Mouse (Mus musculus) hindbrain, embryonic 11.5 days (tissue): ENCODE results near the gene Higd1c. TPM values are rescaled to one million over a fixed set of nuclear protein-coding genes. Genes with fewer than 3 reads are reported as not detected.

Source experiments
- ATAC-seq: fragments of 200-750 bp; cut with Nextera tagmentation; 2 replicates; pipeline ENCODE4 v1.8.0; 2017; ENCODE audit warnings: mild to moderate bottlenecking, moderate TSS enrichment, moderate library complexity; ENCODE audit not compliant: low FRiP score
- DNase-seq: peaks from one replicate; pipeline ENCODE4 v3.0.0-alpha.2; 2015; ENCODE audit warnings: low spot score
- H3K27ac ChIP-seq: fragments of 300-500 bp; sonication (generic); 2 replicates; pipeline ENCODE4 v1.5.1; 2014; ENCODE audit warnings: mild to moderate bottlenecking, low read depth, low read length
- H3K27me3 ChIP-seq: fragments of 300-500 bp; sonication (generic); 2 replicates; pipeline ENCODE4 v1.6.1; 2014; ENCODE audit warnings: mild to moderate bottlenecking, low read length, moderate library complexity, mixed read lengths; ENCODE audit not compliant: control insufficient read depth, insufficient read depth
- H3K36me3 ChIP-seq: fragments of 300-500 bp; sonication (generic); 2 replicates; pipeline ENCODE4 v1.6.1; 2014; ENCODE audit warnings: mild to moderate bottlenecking, low read length, moderate library complexity, mixed read lengths; ENCODE audit not compliant: control insufficient read depth, insufficient read depth
- H3K4me1 ChIP-seq: fragments of 300-500 bp; sonication (generic); replicated peaks from 2 replicates; pipeline ENCODE4 v1.6.1; 2014; ENCODE audit warnings: low read length, mixed read lengths; ENCODE audit not compliant: control insufficient read depth, insufficient read depth
- H3K4me2 ChIP-seq: fragments of 300-500 bp; sonication (generic); replicated peaks from 2 replicates; pipeline ENCODE4 v1.6.1; 2014; ENCODE audit warnings: mild to moderate bottlenecking, low read depth, low read length
- H3K4me3 ChIP-seq: fragments of 300-500 bp; sonication (generic); 2 replicates; pipeline ENCODE4 v1.5.1; 2014; ENCODE audit warnings: low read depth, low read length
- H3K9ac ChIP-seq: fragments of 300-500 bp; sonication (generic); 2 replicates; pipeline ENCODE4 v1.6.1; 2014; ENCODE audit warnings: low read depth, low read length
- H3K9me3 ChIP-seq: fragments of 300-500 bp; sonication (generic); 2 replicates; pipeline ENCODE4 v1.6.1; 2016; ENCODE audit warnings: low read length; ENCODE audit not compliant: control insufficient read depth
- WGBS: fragments of 180-500 bp; shearing (Covaris S2); extraction: QIAGEN DNeasy Blood & Tissue Kit; methylation state at CpG from one replicate; pipeline ENCODE4 v1.1.7; 2014; 5-methylcytosine and 5-hydroxymethylcytosine counted together
- polyA plus RNA-seq: library from polyadenylated mRNA; unstranded; fragments of >200 nt; fragmentation: Nextera tagmentation; extraction: Ambion mirVana; gene quantifications from 2 replicates; pipeline ENCODE4 v1.2.1, GENCODE M21; 2014

Higd1c gene
- polyA plus RNA-seq, 1 experiment from 2014 or later = not detected

DNA sequence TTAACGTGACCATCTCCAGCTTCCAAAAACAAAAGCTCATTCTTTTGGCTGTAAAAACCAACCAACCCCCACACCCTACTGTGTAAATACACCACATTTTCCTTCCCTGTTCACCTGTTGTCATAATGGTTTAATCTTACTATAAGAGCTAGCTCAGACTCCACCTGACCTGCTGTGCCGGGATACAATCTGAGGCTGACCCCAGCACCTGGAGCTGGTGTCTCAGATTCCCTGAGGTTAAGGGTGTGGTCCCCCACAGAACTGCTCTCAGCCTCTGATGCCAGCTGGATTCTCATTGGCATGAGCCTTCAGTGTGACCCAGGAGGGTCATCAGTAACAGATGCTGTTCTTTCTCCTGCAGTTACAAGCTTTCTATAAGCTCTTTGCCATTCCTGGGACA is 15.8 kb downstream of the Higd1c start:
- Histone ChIP-seq H3K4me2 (no peak overlapping the region), H3K4me3 (no peak overlapping the region), H3K27ac (no peak overlapping the region), H3K9me3 (no peaks in the 10 kb centered on the region), H3K9ac (no peak overlapping the region), H3K36me3 (no peaks in the 10 kb centered on the region), H3K27me3 (no peaks in the 10 kb centered on the region), H3K4me1 (no peaks in the 10 kb centered on the region)
- DNase-seq (no peak), ATAC-seq (no peak)
- WGBS = 76% methylated on average over 2 of the region's 2 CpGs

DNA sequence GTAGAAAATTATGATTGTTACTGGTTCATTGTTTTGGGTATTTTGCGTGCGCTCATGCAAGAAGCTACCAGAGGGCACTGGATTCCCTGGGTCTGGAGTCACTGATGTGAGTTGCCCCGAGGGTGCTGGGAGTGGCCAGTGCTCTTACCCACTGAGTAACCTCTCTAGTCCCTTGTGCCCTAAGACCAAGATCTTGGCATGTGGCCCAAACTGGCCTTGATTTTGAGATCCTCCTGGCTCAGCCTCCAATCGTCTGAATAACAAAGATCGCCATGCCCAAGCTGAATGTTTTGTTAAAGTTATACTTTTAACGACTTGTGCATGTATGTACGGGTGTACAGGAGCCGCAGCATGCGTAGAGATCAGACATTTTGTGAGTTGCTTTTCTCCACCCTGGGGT is 21.4 kb downstream of the Higd1c start:
- Histone ChIP-seq H3K9ac (no peak overlapping the region), H3K4me1 (no peaks in the 10 kb centered on the region), H3K4me2 (no peak overlapping the region), H3K27me3 (no peaks in the 10 kb centered on the region), H3K9me3 (no peaks in the 10 kb centered on the region), H3K36me3 (no peaks in the 10 kb centered on the region), H3K4me3 (no peak overlapping the region), H3K27ac (no peak overlapping the region)
- 91% methylated on average over 9 of the region's 9 CpGs for WGBS
- ATAC-seq (no peak), DNase-seq (no peak)

DNA sequence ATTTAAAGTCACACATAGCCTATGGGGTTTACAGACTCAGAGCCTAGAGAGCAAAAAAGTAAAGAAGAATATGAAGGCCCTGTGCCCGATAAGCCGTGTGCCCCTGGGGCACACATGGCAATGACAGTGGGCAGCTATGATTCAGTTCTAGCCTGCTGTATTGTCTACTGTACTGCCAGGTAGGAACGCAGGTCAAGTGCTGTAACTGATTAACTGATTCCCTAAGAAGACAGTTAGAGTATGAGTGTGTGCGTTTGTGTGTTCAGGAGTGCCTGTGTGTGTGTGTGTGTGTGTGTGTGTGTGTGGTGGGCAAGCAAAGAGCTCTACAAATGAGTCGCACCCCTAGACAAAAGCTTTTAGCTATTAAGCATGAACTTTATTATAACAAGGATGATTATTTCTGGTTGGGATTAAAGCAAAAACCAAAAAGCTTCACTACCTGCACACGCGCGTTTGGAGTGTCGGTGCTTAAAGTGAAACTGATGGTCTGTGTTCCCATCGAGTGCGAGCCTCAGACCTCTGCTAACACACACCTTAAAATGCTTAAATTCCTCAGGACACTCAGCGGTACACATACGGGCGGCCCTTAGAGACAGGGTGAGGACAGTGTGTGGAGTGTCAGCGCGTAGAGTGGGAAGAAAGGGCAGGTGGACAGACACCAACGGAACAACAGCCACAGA is 23.3 kb downstream of the Higd1c start:
- H3K4me1 ChIP-seq = no peaks in the 10 kb centered on the region
- WGBS = 95% methylated on average over 17 of the region's 17 CpGs
- H3K4me2 ChIP-seq = no peak overlapping the region
- no peaks in the 10 kb centered on the region for H3K27me3 ChIP-seq
- no peaks in the 10 kb centered on the region for H3K9me3 ChIP-seq
- no peak overlapping the region for H3K9ac ChIP-seq
- no peaks in the 10 kb centered on the region for H3K36me3 ChIP-seq
- no peak overlapping the region for H3K4me3 ChIP-seq
- H3K27ac ChIP-seq = no peak overlapping the region
- ATAC-seq (no peak), DNase-seq (no peak)

DNA sequence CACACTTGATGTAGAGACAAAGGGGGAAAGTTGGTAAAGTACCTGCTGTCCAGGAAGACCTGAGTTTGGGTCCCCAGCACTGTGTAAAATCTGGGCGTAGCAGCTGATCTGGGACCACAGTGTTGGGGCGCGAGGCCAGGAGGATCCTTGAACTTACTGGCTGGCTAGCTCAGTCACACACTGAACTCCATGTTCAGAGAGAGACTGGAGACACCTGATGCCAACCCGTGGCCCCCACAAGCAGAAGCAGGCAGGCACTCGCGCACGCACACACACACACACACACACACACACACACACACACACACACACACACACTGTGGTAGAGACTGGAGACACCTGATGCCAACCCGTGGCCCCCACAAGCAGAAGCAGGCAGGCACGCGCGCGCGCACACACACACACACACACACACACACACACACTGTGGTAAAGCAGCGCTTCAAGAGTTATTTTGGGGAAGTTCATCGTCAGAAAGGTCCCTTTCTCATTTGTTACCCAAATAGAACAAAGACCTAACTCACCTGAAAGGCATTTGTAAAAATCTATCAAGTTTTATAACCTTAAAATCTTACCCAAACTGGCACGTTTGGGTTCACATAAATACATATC is 24.0 kb downstream of the Higd1c start:
- ATAC-seq (no peak), DNase-seq (no peak)
- H3K27me3 ChIP-seq = no peaks in the 10 kb centered on the region
- H3K4me1 ChIP-seq = no peaks in the 10 kb centered on the region
- no peak overlapping the region for H3K4me3 ChIP-seq
- no peaks in the 10 kb centered on the region for H3K36me3 ChIP-seq
- no peaks in the 10 kb centered on the region for H3K9me3 ChIP-seq
- H3K4me2 ChIP-seq = no peak overlapping the region
- WGBS = 90% methylated on average over 16 of the region's 16 CpGs
- H3K9ac ChIP-seq = no peak overlapping the region
- no peak overlapping the region for H3K27ac ChIP-seq

DNA sequence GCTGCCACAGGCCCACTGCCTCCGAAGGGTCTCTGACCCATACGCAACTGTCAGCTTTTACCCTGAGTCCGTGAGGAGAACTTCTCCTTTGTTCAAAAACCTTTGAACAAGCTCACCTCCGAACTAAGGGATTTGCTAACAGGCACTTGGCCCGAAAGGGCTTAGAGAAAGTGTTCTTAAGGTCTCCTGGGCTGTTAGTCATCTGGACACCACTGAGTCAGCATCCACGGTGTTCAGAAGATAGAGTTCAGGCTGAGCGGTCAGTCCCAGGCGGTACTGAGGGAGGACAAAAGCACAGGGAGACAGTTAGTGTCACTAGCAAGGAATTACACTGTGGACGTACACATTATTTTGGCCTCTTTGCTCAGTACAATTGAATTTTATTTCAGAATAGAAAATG is 24.5 kb downstream of the Higd1c start:
- no peak overlapping the region for H3K4me3 ChIP-seq
- no peak overlapping the region for H3K27ac ChIP-seq
- no peaks in the 10 kb centered on the region for H3K4me1 ChIP-seq
- H3K9ac ChIP-seq = no peak overlapping the region
- DNase-seq (no peak), ATAC-seq (no peak)
- H3K4me2 ChIP-seq = no peak overlapping the region
- no peaks in the 10 kb centered on the region for H3K27me3 ChIP-seq
- WGBS = 70% methylated on average over 9 of the region's 9 CpGs
- H3K9me3 ChIP-seq = no peaks in the 10 kb centered on the region
- 0 out of 2 replicates have a peak, but pooled peaks cover 3% of the 10 kb centered on the region for H3K36me3 ChIP-seq

DNA sequence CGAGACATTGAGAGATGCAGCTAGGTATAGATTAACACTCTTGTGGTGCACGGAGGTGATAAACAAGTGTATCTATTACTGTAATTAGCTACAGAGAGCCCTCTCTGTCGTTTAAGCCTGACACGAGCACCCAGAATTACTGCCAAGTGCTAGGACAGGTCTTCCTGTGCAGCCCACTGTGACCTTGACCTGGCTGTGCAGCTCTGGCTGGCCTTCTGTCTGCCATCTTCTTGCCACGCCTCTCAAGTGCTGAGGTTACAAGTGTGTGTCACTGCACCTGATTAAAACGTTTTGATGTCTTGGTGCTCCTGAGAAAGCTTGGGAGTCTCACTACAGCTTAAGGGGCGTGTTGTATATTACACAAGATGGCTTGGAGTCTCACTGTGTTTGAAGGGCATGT is 26.7 kb downstream of the Higd1c start:
- ATAC-seq (no peak), DNase-seq (no peak)
- H3K4me1 ChIP-seq = no peaks in the 10 kb centered on the region
- no peak overlapping the region for H3K4me3 ChIP-seq
- no peaks in the 10 kb centered on the region for H3K9me3 ChIP-seq
- H3K36me3 ChIP-seq = 0 out of 2 replicates have a peak, but pooled peaks cover 3% of the 10 kb centered on the region
- H3K9ac ChIP-seq = no peak overlapping the region
- WGBS = 85% methylated on average over 7 of the region's 7 CpGs
- no peaks in the 10 kb centered on the region for H3K27me3 ChIP-seq
- no peak overlapping the region for H3K4me2 ChIP-seq
- no peak overlapping the region for H3K27ac ChIP-seq

DNA sequence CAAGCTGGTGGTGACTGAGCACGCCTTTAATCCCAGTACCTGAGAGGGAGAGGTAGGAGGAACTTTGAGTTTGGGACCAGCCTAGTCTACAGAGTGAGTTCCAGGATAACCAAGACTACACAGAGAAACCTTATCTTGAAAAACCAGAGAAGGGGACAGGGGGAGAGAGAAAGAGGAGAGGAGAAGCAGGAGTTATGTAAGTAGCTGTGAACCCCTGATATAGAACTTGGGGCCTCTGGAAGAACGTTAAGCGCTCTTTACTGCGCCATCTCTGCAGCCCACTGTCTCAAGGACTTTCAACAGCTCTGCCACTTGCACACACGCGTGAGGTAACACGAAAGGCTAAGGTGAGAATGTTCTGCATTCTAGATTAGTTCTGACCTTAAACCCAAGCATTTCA is 27.3 kb downstream of the Higd1c start:
- Histone ChIP-seq H3K27me3 (no peaks in the 10 kb centered on the region), H3K4me2 (no peak overlapping the region), H3K4me1 (no peaks in the 10 kb centered on the region), H3K4me3 (no peak overlapping the region), H3K27ac (no peak overlapping the region), H3K36me3 (0 out of 2 replicates have a peak, but pooled peaks cover 3% of the 10 kb centered on the region), H3K9ac (no peak overlapping the region), H3K9me3 (no peaks in the 10 kb centered on the region)
- DNase-seq (no peak), ATAC-seq (no peak)
- WGBS = 95% methylated on average over 7 of the region's 7 CpGs

DNA sequence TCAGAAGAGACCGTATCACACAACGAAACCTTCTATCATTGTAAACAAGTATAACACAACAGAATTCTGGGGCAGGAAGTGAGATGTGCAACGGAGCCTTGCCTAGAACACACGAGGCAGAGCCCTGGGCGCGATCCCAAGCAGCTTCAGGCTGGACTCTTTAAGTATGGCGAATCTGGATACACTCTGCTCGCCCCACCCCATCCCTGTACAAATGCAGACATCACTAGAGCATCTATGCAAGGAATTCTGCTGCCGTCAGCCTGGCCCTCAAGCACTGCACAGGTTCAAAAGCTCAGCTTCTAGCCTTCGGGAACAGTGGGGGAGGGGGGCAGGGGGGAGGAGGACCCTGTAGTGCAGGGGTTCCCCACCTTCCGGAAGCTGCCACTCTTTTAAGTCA is 28.7 kb downstream of the Higd1c start:
- WGBS = 89% methylated on average over 11 of the region's 11 CpGs
- Histone ChIP-seq H3K9me3 (no peaks in the 10 kb centered on the region), H3K27ac (no peak overlapping the region), H3K27me3 (no peaks in the 10 kb centered on the region), H3K4me3 (no peak overlapping the region), H3K4me2 (no peak overlapping the region), H3K36me3 (peaks cover 5% of the 10 kb centered on the region; the same call in 1 of the 2 replicates), H3K4me1 (no peaks in the 10 kb centered on the region), H3K9ac (no peak overlapping the region)
- DNase-seq (no peak), ATAC-seq (no peak)

DNA sequence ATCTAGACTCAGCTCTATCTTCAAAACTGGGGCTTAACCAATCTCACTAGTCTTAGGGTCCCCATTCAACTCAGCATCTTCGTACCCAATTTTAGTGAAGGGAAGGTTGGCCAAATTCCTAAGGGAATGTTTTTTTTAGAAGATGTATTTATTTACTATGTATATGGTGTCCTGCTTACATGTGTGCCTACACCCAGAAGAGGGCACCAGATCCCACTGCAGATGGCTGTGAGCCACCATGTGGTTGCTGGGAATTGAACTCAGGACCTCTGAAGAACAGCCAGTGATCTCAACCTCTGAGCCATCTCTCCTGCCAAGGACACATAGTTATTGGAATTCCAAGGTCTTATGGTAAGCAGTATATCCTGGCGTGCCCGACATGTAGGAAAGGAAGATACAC is 31.2 kb downstream of the Higd1c start:
- no peak overlapping the region for H3K4me2 ChIP-seq
- DNase-seq = no peak
- no peak overlapping the region for H3K27ac ChIP-seq
- ATAC-seq = no peak
- no peak overlapping the region for H3K9ac ChIP-seq
- H3K36me3 ChIP-seq = peaks cover 13% of the 10 kb centered on the region
- no peaks in the 10 kb centered on the region for H3K27me3 ChIP-seq
- no peaks in the 10 kb centered on the region for H3K4me1 ChIP-seq
- no peak overlapping the region for H3K4me3 ChIP-seq
- WGBS = 96% methylated on average over 3 of the region's 3 CpGs
- H3K9me3 ChIP-seq = no peaks in the 10 kb centered on the region
